Mouse (Mus musculus) stomach, postnatal 0 days (tissue): ENCODE measurements at regions not wholly inside any gene's neighbourhood (a gene's known extent, or its start where the extent isn't known, plus 50 kb on each side); places are given as distances from the start of the nearest gene placed in this dataset.

Source experiments
- ATAC-seq: fragments of 200-750 bp; cut with Nextera tagmentation; 2 replicates; pipeline ENCODE4 v1.8.0; 2017; ENCODE audit not compliant: low FRiP score, low TSS enrichment
- DNase-seq: peaks from one replicate; pipeline ENCODE4 v3.0.0-alpha.2; 2016; ENCODE audit warnings: low spot score
- H3K27ac ChIP-seq: fragments of 300-500 bp; sonication (generic); replicated peaks from 2 replicates; pipeline ENCODE4 v1.5.1; 2014; ENCODE audit warnings: mild to moderate bottlenecking, control low read depth
- H3K27me3 ChIP-seq: fragments of 300-500 bp; sonication (generic); 2 replicates; pipeline ENCODE4 v1.6.1; 2014; ENCODE audit warnings: low read length; ENCODE audit not compliant: control insufficient read depth, insufficient read depth
- H3K36me3 ChIP-seq: fragments of 300-500 bp; sonication (generic); 2 replicates; pipeline ENCODE4 v1.6.1; 2014; ENCODE audit warnings: low read length, mixed read lengths; ENCODE audit not compliant: control insufficient read depth, insufficient read depth
- H3K4me1 ChIP-seq: fragments of 300-500 bp; sonication (generic); replicated peaks from 2 replicates; pipeline ENCODE4 v1.6.1; 2014; ENCODE audit warnings: antibody characterized with exemption; ENCODE audit not compliant: control insufficient read depth, insufficient read depth
- H3K4me2 ChIP-seq: fragments of 300-500 bp; sonication (generic); replicated peaks from 2 replicates; pipeline ENCODE4 v1.6.1; 2014; ENCODE audit warnings: low read depth, mild to moderate bottlenecking, control low read depth, moderate library complexity
- H3K4me3 ChIP-seq: fragments of 300-500 bp; sonication (generic); 2 replicates; pipeline ENCODE4 v1.5.1; 2014; ENCODE audit warnings: low read depth, low read length, control low read depth
- H3K9ac ChIP-seq: fragments of 300-500 bp; sonication (generic); 2 replicates; pipeline ENCODE4 v1.6.1; 2014; ENCODE audit warnings: mild to moderate bottlenecking, low read length, control low read depth, mixed read lengths
- H3K9me3 ChIP-seq: fragments of 300-500 bp; sonication (generic); 2 replicates; pipeline ENCODE4 v1.6.1; 2016; ENCODE audit warnings: low read length; ENCODE audit not compliant: control insufficient read depth
- CTCF ChIP-seq: IDR thresholded peaks from 2 replicates; pipeline ENCODE4 v1.5.1; 2016; ENCODE audit warnings: antibody characterized with exemption, low read depth, mild to moderate bottlenecking, moderate library complexity
- EP300 ChIP-seq: optimal IDR thresholded peaks from 2 replicates; pipeline ENCODE3; 2016; ENCODE audit warnings: antibody characterized with exemption
- WGBS: fragments of 180-500 bp; shearing (Covaris S2); extraction: QIAGEN DNeasy Blood & Tissue Kit; methylation state at CpG from one replicate; pipeline ENCODE4 v1.1.7; 2014; 5-methylcytosine and 5-hydroxymethylcytosine counted together

- ATAC-seq (no peak), DNase-seq (no peak)
- H3K9me3 ChIP-seq, result no peaks in the 10 kb centered on the region
- H3K27ac ChIP-seq, result no peak overlapping the region
- no peak overlapping the region for H3K9ac ChIP-seq
- H3K4me2 ChIP-seq, result no peak overlapping the region
- H3K4me3 ChIP-seq, result no peak overlapping the region
- TF ChIP-seq CTCF (no peak), EP300 (no peak)
- WGBS, result 50% methylated on average over 7 of the region's 7 CpGs
- no peaks in the 10 kb centered on the region for H3K36me3 ChIP-seq
- H3K4me1 ChIP-seq, result no peaks in the 10 kb centered on the region
- H3K27me3 ChIP-seq, result no peaks in the 10 kb centered on the region
Observed at GRCm38 (mm10) chr8:127809203-127810155, 548.9 kb upstream of the Nrp1 start.

GRCm38 (mm10) chr8:127811338-127811737, 547.1 kb upstream of the Nrp1 start:
- H3K36me3 ChIP-seq, result no peaks in the 10 kb centered on the region
- no peaks in the 10 kb centered on the region for H3K9me3 ChIP-seq
- no peak overlapping the region for H3K4me2 ChIP-seq
- no peak overlapping the region for H3K27ac ChIP-seq
- H3K4me3 ChIP-seq, result no peak overlapping the region
- 81% methylated on average over 8 of the region's 8 CpGs for WGBS
- no peaks in the 10 kb centered on the region for H3K27me3 ChIP-seq
- DNase-seq (no peak), ATAC-seq (no peak)
- TF ChIP-seq EP300 (no peak), CTCF (no peak)
- H3K4me1 ChIP-seq, result no peaks in the 10 kb centered on the region
- no peak overlapping the region for H3K9ac ChIP-seq

- ATAC-seq (no peak), DNase-seq (no peak)
- TF ChIP-seq EP300 (no peak), CTCF (no peak)
- no peak overlapping the region for H3K4me2 ChIP-seq
- no peak overlapping the region for H3K27ac ChIP-seq
- no peak overlapping the region for H3K9ac ChIP-seq
- H3K4me1 ChIP-seq, result no peaks in the 10 kb centered on the region
- H3K36me3 ChIP-seq, result no peaks in the 10 kb centered on the region
- no peaks in the 10 kb centered on the region for H3K9me3 ChIP-seq
- WGBS, result 71% methylated on average over 9 of the region's 9 CpGs
- no peak overlapping the region for H3K4me3 ChIP-seq
- no peaks in the 10 kb centered on the region for H3K27me3 ChIP-seq
Observed at GRCm38 (mm10) chr8:127814785-127815523, 543.5 kb upstream of the Nrp1 start.

- H3K27ac ChIP-seq, result no peak overlapping the region
- no peak overlapping the region for H3K9ac ChIP-seq
Observed at GRCm38 (mm10) chr8:127820741-127821170, 537.6 kb upstream of the Nrp1 start.

GRCm38 (mm10) chr8:127821646-127822045, 536.8 kb upstream of the Nrp1 start:
- 79% methylated on average over 1 of the region's 1 CpGs for WGBS
- DNase-seq, result no peak

More at GRCm38 (mm10) chr8:127820741-127821170, 537.6 kb upstream of the Nrp1 start:
- H3K4me1 ChIP-seq, result no peaks in the 10 kb centered on the region
- H3K4me3 ChIP-seq, result no peak overlapping the region
- no peak for DNase-seq
- no peak overlapping the region for H3K4me2 ChIP-seq
- TF ChIP-seq EP300 (no peak), CTCF (no peak)
- ATAC-seq, result no peak
- H3K9me3 ChIP-seq, result no peaks in the 10 kb centered on the region
- H3K36me3 ChIP-seq, result no peaks in the 10 kb centered on the region
- no peaks in the 10 kb centered on the region for H3K27me3 ChIP-seq
- WGBS, result 67% methylated on average over 1 of the region's 1 CpGs

GRCm38 (mm10) chr8:127825041-127825440, 533.4 kb upstream of the Nrp1 start:
- Histone ChIP-seq H3K4me1 (no peaks in the 10 kb centered on the region), H3K4me3 (no peak overlapping the region), H3K9me3 (no peaks in the 10 kb centered on the region), H3K36me3 (no peaks in the 10 kb centered on the region), H3K27me3 (no peaks in the 10 kb centered on the region), H3K4me2 (no peak overlapping the region), H3K9ac (no peak overlapping the region), H3K27ac (no peak overlapping the region)
- no peak for ATAC-seq
- TF ChIP-seq CTCF (no peak), EP300 (no peak)
- DNase-seq, result no peak
- WGBS, result 80% methylated on average over 2 of the region's 2 CpGs

More at GRCm38 (mm10) chr8:127821646-127822045, 536.8 kb upstream of the Nrp1 start:
- ATAC-seq, result no peak
- Histone ChIP-seq H3K27ac (no peak overlapping the region), H3K4me1 (no peaks in the 10 kb centered on the region), H3K36me3 (no peaks in the 10 kb centered on the region), H3K4me3 (no peak overlapping the region), H3K27me3 (no peaks in the 10 kb centered on the region), H3K9ac (no peak overlapping the region), H3K9me3 (no peaks in the 10 kb centered on the region), H3K4me2 (no peak overlapping the region)
- no peak for TF ChIP-seq CTCF
- no peak for TF ChIP-seq EP300
